Mouse (Mus musculus) ovary, postnatal 36 days (tissue): ENCODE data around the gene Mrpl51.

ENCODE experiments used
- DNase-seq: peaks from one replicate; pipeline ENCODE4 v3.0.0; 2022; ENCODE audit warnings: low spot score, mixed read lengths

The Mrpl51 gene

GRCm38 (mm10) chr6:125192016-125192714, 564 bp downstream of the Mrpl51 start:
- DNase-seq, result peak; percentile 89

- no peak for DNase-seq
Measured at GRCm38 (mm10) chr6:125192841-125193240, 1.2 kb downstream of the Mrpl51 start.

GRCm38 (mm10) chr6:125193390-125193789, 1.8 kb downstream of the Mrpl51 start:
- no peak for DNase-seq

GRCm38 (mm10) chr6:125195541-125196075, 4.0 kb downstream of the Mrpl51 start:
- DNase-seq, result no peak

- no peak for DNase-seq
Measured at GRCm38 (mm10) chr6:125196301-125196700, 4.7 kb downstream of the Mrpl51 start.

- no peak for DNase-seq
Measured at GRCm38 (mm10) chr6:125197166-125197565, 5.6 kb downstream of the Mrpl51 start.

- DNase-seq, result no peak
Measured at GRCm38 (mm10) chr6:125210436-125210835, 18.8 kb downstream of the Mrpl51 start.

- no peak for DNase-seq
Measured at GRCm38 (mm10) chr6:125212621-125213020, 21.0 kb downstream of the Mrpl51 start.

- DNase-seq, result no peak
Measured at GRCm38 (mm10) chr6:125213129-125213528, 21.5 kb downstream of the Mrpl51 start.

GRCm38 (mm10) chr6:125213715-125214114, 22.1 kb downstream of the Mrpl51 start:
- no peak for DNase-seq

GRCm38 (mm10) chr6:125215148-125215954, 23.8 kb downstream of the Mrpl51 start, which contains the start of gene Vamp1:
Vamp1 (plus strand) TSS chr6:125215551.
- DNase-seq, result peak; percentile 88

GRCm38 (mm10) chr6:125216898-125217297, 25.3 kb downstream of the Mrpl51 start:
- DNase-seq, result no peak

GRCm38 (mm10) chr6:125217899-125218298, 26.3 kb downstream of the Mrpl51 start:
- DNase-seq, result no peak

- DNase-seq, result no peak
Measured at GRCm38 (mm10) chr6:125218963-125219362, 27.4 kb downstream of the Mrpl51 start.

- DNase-seq, result no peak
Measured at GRCm38 (mm10) chr6:125221115-125221745, 29.6 kb downstream of the Mrpl51 start.

GRCm38 (mm10) chr6:125222146-125222545, 30.5 kb downstream of the Mrpl51 start:
- no peak for DNase-seq

GRCm38 (mm10) chr6:125222577-125222976, 31.0 kb downstream of the Mrpl51 start:
- DNase-seq, result no peak

- DNase-seq, result no peak
Measured at GRCm38 (mm10) chr6:125225518-125226115, 34.0 kb downstream of the Mrpl51 start.

- DNase-seq, result no peak
Measured at GRCm38 (mm10) chr6:125230571-125230970, 39.0 kb downstream of the Mrpl51 start.

GRCm38 (mm10) chr6:125231117-125232044, 39.8 kb downstream of the Mrpl51 start, which contains the start of gene Tapbpl:
Tapbpl (minus strand) TSS chr6:125231860.
- DNase-seq, result peak; percentile 56

- DNase-seq, result no peak
Measured at GRCm38 (mm10) chr6:125232045-125232437, 40.4 kb downstream of the Mrpl51 start.
